Mouse (Mus musculus): ENCODE results near the gene Gm21244. TPM values are rescaled to one million over a fixed set of nuclear protein-coding genes. Genes with fewer than 3 reads are reported as not detected.

Gene Gm21244
- not detected for total RNA-seq (2023)

GRCm38 (mm10) chrY:7169193-7169592 is at the start of gene Gm21244:
Gene Gm21244, minus strand, starts transcription at chrY:7169293.

Other genes with a start within 250 kb of the Gm21244 start
- gene Gm28998, start 84.5 kb upstream of the Gm21244 start, total RNA-seq (2023), result not detected
- gene Gm21788, start 235.7 kb upstream of the Gm21244 start, total RNA-seq (2023), result not detected